Mouse (Mus musculus) forebrain, embryonic 11.5 days (tissue): ENCODE results near the gene Fry. TPM values are rescaled to one million over a fixed set of nuclear protein-coding genes. Genes with fewer than 3 reads are reported as not detected.

Experiments
- ATAC-seq: fragments of 200-750 bp; cut with Nextera tagmentation; replicated peaks from 2 replicates; pipeline ENCODE4 v1.8.0; 2017; ENCODE audit warnings: moderate TSS enrichment; ENCODE audit not compliant: low FRiP score
- DNase-seq: peaks from one replicate; pipeline ENCODE4 v3.0.0-alpha.2; 2017; ENCODE audit warnings: low spot score
- H3K27ac ChIP-seq: fragments of 300-500 bp; sonication (generic); 2 replicates; pipeline ENCODE4 v1.5.1; 2014; ENCODE audit warnings: low read depth, low read length
- H3K27me3 ChIP-seq: fragments of 300-500 bp; sonication (generic); 2 replicates; pipeline ENCODE4 v1.6.1; 2014; ENCODE audit warnings: mild to moderate bottlenecking, low read length, mixed read lengths; ENCODE audit not compliant: control insufficient read depth, insufficient read depth
- H3K36me3 ChIP-seq: fragments of 300-500 bp; sonication (generic); 2 replicates; pipeline ENCODE4 v1.6.1; 2014; ENCODE audit warnings: mild to moderate bottlenecking, low read length, moderate library complexity, mixed read lengths; ENCODE audit not compliant: control insufficient read depth, insufficient read depth
- H3K4me1 ChIP-seq: fragments of 300-500 bp; sonication (generic); replicated peaks from 2 replicates; pipeline ENCODE4 v1.6.1; 2014; ENCODE audit warnings: low read length, mixed read lengths; ENCODE audit not compliant: control insufficient read depth, insufficient read depth
- H3K4me2 ChIP-seq: fragments of 300-500 bp; sonication (generic); 2 replicates; pipeline ENCODE4 v1.6.1; 2014; ENCODE audit warnings: low read depth, mild to moderate bottlenecking, low read length, moderate library complexity, mixed read lengths; ENCODE audit not compliant: severe bottlenecking
- H3K4me3 ChIP-seq: fragments of 300-500 bp; sonication (generic); 2 replicates; pipeline ENCODE4 v1.5.1; 2014; ENCODE audit warnings: low read depth, low read length
- H3K9ac ChIP-seq: fragments of 300-500 bp; sonication (generic); 2 replicates; pipeline ENCODE4 v1.6.1; 2014; ENCODE audit warnings: low read length
- H3K9me3 ChIP-seq: fragments of 300-500 bp; sonication (generic); 2 replicates; pipeline ENCODE4 v1.6.1; 2016; ENCODE audit warnings: low read length, mixed read lengths; ENCODE audit not compliant: control insufficient read depth
- WGBS: fragments of 180-500 bp; shearing (Covaris S2); extraction: QIAGEN DNeasy Blood & Tissue Kit; methylation state at CpG from one replicate; pipeline ENCODE4 v1.1.7; 2014; 5-methylcytosine and 5-hydroxymethylcytosine counted together
- polyA plus RNA-seq: library from polyadenylated mRNA; unstranded; fragments of >200 nt; fragmentation: Nextera tagmentation; extraction: Ambion mirVana; gene quantifications from 2 replicates; pipeline ENCODE4 v1.2.1, GENCODE M21; 2014

Gene Fry
- polyA plus RNA-seq, 1 experiment from 2014 or later = 8.4 TPM

- ATAC-seq (no peak), DNase-seq (no peak)
- no peaks in the 10 kb centered on the region for H3K4me1 ChIP-seq
- WGBS = 55% methylated on average over 18 of the region's 18 CpGs
- no peak overlapping the region for H3K9ac ChIP-seq
- no peak overlapping the region for H3K4me2 ChIP-seq
- no peaks in the 10 kb centered on the region for H3K9me3 ChIP-seq
- H3K36me3 ChIP-seq = no peaks in the 10 kb centered on the region
- H3K4me3 ChIP-seq = no peak overlapping the region
- no peak overlapping the region for H3K27ac ChIP-seq
- H3K27me3 ChIP-seq = no peaks in the 10 kb centered on the region
These were observed 89.2 kb downstream of the Fry start for GRCm38 (mm10) chr5:150207596-150207995.

- no peak for DNase-seq
- Histone ChIP-seq H3K36me3 (no peaks in the 10 kb centered on the region), H3K4me2 (no peak overlapping the region), H3K9me3 (no peaks in the 10 kb centered on the region), H3K4me1 (no peaks in the 10 kb centered on the region), H3K4me3 (no peak overlapping the region), H3K27me3 (no peaks in the 10 kb centered on the region), H3K9ac (no peak overlapping the region), H3K27ac (no peak overlapping the region)
- no peak for ATAC-seq
- WGBS = 65% methylated on average over 7 of the region's 7 CpGs
These were observed 89.6 kb downstream of the Fry start for GRCm38 (mm10) chr5:150208009-150208408.

- no peak for DNase-seq
- no peak for ATAC-seq
- Histone ChIP-seq H3K36me3 (no peaks in the 10 kb centered on the region), H3K9ac (no peak overlapping the region), H3K4me3 (no peak overlapping the region), H3K27me3 (no peaks in the 10 kb centered on the region), H3K27ac (no peak overlapping the region), H3K4me2 (no peak overlapping the region), H3K4me1 (no peaks in the 10 kb centered on the region), H3K9me3 (no peaks in the 10 kb centered on the region)
- WGBS = 91% methylated on average over 6 of the region's 6 CpGs
These were observed 95.6 kb downstream of the Fry start for GRCm38 (mm10) chr5:150214081-150214480.

- ATAC-seq = no peak
These were observed 97.6 kb downstream of the Fry start for GRCm38 (mm10) chr5:150216066-150216465.

GRCm38 (mm10) chr5:150219457-150219856 is 101.0 kb downstream of the Fry start:
- ATAC-seq = no peak
- Histone ChIP-seq H3K9ac (no peak overlapping the region), H3K4me3 (no peak overlapping the region), H3K4me1 (no peaks in the 10 kb centered on the region), H3K27me3 (no peaks in the 10 kb centered on the region), H3K27ac (no peak overlapping the region), H3K9me3 (no peaks in the 10 kb centered on the region), H3K36me3 (no peaks in the 10 kb centered on the region), H3K4me2 (no peak overlapping the region)
- no peak for DNase-seq
- WGBS = 89% methylated on average over 8 of the region's 8 CpGs

More at GRCm38 (mm10) chr5:150216066-150216465, 97.6 kb downstream of the Fry start:
- Histone ChIP-seq H3K27me3 (no peaks in the 10 kb centered on the region), H3K9me3 (no peaks in the 10 kb centered on the region), H3K9ac (no peak overlapping the region), H3K27ac (no peak overlapping the region), H3K4me3 (no peak overlapping the region), H3K4me1 (no peaks in the 10 kb centered on the region), H3K4me2 (no peak overlapping the region), H3K36me3 (no peaks in the 10 kb centered on the region)
- no peak for DNase-seq
- 75% methylated on average over 11 of the region's 11 CpGs for WGBS

GRCm38 (mm10) chr5:150220333-150220732 is 101.9 kb downstream of the Fry start:
- Histone ChIP-seq H3K4me2 (no peak overlapping the region), H3K9me3 (no peaks in the 10 kb centered on the region), H3K4me1 (no peaks in the 10 kb centered on the region), H3K27ac (no peak overlapping the region), H3K27me3 (no peaks in the 10 kb centered on the region), H3K9ac (no peak overlapping the region), H3K4me3 (no peak overlapping the region), H3K36me3 (no peaks in the 10 kb centered on the region)
- 35% methylated on average over 7 of the region's 7 CpGs for WGBS
- DNase-seq = no peak
- no peak for ATAC-seq

- WGBS = 83% methylated on average over 6 of the region's 6 CpGs
- no peak for ATAC-seq
- no peak overlapping the region for H3K4me2 ChIP-seq
These were observed 103.4 kb downstream of the Fry start for GRCm38 (mm10) chr5:150221806-150222205.

GRCm38 (mm10) chr5:150223546-150224239 is 105.2 kb downstream of the Fry start:
- Histone ChIP-seq H3K4me2 (no peak overlapping the region), H3K4me3 (no peak overlapping the region), H3K9ac (no peak overlapping the region), H3K27me3 (no peaks in the 10 kb centered on the region), H3K4me1 (no peaks in the 10 kb centered on the region), H3K9me3 (no peaks in the 10 kb centered on the region), H3K27ac (no peak overlapping the region), H3K36me3 (no peaks in the 10 kb centered on the region)
- ATAC-seq (no peak), DNase-seq (no peak)
- WGBS = 93% methylated on average over 10 of the region's 10 CpGs

More at GRCm38 (mm10) chr5:150221806-150222205, 103.4 kb downstream of the Fry start:
- H3K9me3 ChIP-seq = no peaks in the 10 kb centered on the region
- H3K27ac ChIP-seq = no peak overlapping the region
- no peaks in the 10 kb centered on the region for H3K36me3 ChIP-seq
- H3K4me1 ChIP-seq = no peaks in the 10 kb centered on the region
- no peak for DNase-seq
- no peak overlapping the region for H3K9ac ChIP-seq
- H3K27me3 ChIP-seq = no peaks in the 10 kb centered on the region
- H3K4me3 ChIP-seq = no peak overlapping the region

GRCm38 (mm10) chr5:150229086-150229485 is 110.6 kb downstream of the Fry start:
- Histone ChIP-seq H3K4me2 (no peak overlapping the region), H3K9ac (no peak overlapping the region), H3K4me1 (no peaks in the 10 kb centered on the region), H3K36me3 (no peaks in the 10 kb centered on the region), H3K9me3 (no peaks in the 10 kb centered on the region; the same call in 1 of the 2 replicates), H3K27me3 (no peaks in the 10 kb centered on the region), H3K27ac (no peak overlapping the region), H3K4me3 (no peak overlapping the region)
- no peak for DNase-seq
- no peak for ATAC-seq
- 75% methylated on average over 5 of the region's 5 CpGs for WGBS
